Mouse (Mus musculus): Measurements from ENCODE around the gene AU040320. TPM values are rescaled to one million over a fixed set of nuclear protein-coding genes. Genes with fewer than 3 reads are reported as not detected.

The AU040320 gene
- 53.6 and 68.6 TPM in 2 replicates for polyA plus RNA-seq (2012; rRNA removed)

GRCm38 (mm10) chr4:126753268-126754230, at the start of gene AU040320, which contains the start of gene Ncdn:
TSS of gene AU040320 (plus strand) at chr4:126753544.
TSS of gene Ncdn (minus strand) at chr4:126753438.

DNA sequence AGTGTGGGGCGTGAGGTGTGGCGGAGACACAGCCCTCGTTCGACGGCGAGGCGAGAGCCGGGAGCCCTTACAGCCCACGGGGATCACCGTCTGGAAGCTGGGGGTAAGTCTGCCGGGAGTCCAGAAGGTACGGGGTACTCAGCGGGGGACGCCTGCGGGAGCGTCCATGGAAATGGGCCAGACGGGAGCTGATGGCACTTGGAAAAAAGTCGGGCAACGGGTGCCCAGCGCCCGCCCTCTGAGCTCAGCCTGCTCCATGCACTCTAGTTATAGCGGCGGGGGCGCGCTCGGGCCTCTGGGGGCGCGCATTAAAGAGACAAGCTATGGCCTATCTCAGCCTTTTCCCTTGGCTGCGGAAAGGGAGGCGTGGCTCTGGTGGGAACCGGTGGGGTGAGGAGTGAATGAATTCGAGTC, 17.3 kb upstream of the AU040320 start, which contains the start of gene Tfap2e:
Tfap2e (minus strand) TSS at position 240 of the 414 bp plus-strand sequence.

Other genes starting within 250 kb of the AU040320 start
- 1.1 and 1.3 TPM in 2 replicates for gene Ago4, start 220.1 kb upstream of the AU040320 start, polyA plus RNA-seq (2012; rRNA removed)
- gene Clspn, start 196.6 kb upstream of the AU040320 start, polyA plus RNA-seq (2012; rRNA removed): 0.47 and 0.60 TPM in 2 replicates
- gene 5730409E04Rik, start 143.7 kb upstream of the AU040320 start, polyA plus RNA-seq (2012; rRNA removed): 7.1 and 8.8 TPM in 2 replicates
- 129 and 150 TPM in 2 replicates for gene Psmb2, start 75.9 kb upstream of the AU040320 start, polyA plus RNA-seq (2012; rRNA removed)
- not detected in 2 replicates for gene Tfap2e, start 17.3 kb upstream of the AU040320 start, polyA plus RNA-seq (2012; rRNA removed)
- 41.4 and 42.4 TPM in 2 replicates for gene Ncdn, start 106 bp upstream of the AU040320 start, polyA plus RNA-seq (2012; rRNA removed)
- gene Zmym4, start 214.6 kb downstream of the AU040320 start, polyA plus RNA-seq (2012; rRNA removed): 1.7 and 2.5 TPM in 2 replicates

All from colon, adult 2 months (tissue).